Mouse (Mus musculus) c-Kit-positive CD71-positive TER-119-positive erythroid progenitor cells, embryonic 14.5 days (primary cell): Measurements from ENCODE around the gene Gm614.
A peak's percentile ranks its signal among the peaks of the same experiment; 100 is the strongest.

ENCODE experiments used
- DNase-seq: peaks from one replicate; pipeline ENCODE4 v3.0.0-alpha.2; 2013; ENCODE audit warnings: low spot score

Gene Gm614

DNA sequence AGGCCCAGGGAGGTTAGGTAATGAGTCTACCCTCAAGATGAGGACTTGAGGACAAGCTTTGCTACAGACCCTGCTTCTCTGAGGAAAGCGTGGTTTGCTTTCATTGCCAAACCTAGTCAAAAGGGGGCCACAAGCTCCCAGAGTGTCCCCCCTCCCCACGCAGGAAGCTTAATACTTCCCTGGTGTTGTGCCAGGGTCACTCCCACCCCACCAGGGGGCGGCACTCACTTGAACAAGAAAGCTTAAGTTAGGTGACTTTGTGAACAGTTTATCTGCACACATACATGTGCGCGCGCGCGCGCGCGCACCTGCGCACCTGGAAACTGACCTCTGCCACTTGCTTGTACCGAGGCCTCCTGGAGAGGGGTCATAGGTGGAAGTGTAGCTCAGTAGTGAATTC is 7.2 kb downstream of the Gm614 start:
- no peak for DNase-seq

DNA sequence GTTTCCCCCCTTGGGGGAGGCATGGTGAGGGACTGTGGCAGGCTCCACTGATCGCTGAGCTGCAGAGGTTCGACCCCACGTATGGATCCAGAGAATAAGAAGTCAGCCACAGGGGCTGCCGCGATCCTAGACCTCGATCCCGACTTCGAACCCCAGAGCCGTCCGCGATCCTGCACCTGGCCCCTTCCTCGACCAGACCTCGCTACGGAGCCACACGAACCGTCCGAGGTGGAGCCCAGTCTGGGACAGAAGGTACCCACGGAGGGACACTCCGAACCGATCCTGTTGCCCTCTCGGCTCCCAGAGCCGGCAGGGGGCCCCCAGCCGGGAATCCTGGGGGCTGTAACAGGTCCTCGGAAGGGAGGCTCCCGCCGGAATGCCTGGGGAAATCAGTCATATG is 9.1 kb downstream of the Gm614 start:
- no peak for DNase-seq

DNA sequence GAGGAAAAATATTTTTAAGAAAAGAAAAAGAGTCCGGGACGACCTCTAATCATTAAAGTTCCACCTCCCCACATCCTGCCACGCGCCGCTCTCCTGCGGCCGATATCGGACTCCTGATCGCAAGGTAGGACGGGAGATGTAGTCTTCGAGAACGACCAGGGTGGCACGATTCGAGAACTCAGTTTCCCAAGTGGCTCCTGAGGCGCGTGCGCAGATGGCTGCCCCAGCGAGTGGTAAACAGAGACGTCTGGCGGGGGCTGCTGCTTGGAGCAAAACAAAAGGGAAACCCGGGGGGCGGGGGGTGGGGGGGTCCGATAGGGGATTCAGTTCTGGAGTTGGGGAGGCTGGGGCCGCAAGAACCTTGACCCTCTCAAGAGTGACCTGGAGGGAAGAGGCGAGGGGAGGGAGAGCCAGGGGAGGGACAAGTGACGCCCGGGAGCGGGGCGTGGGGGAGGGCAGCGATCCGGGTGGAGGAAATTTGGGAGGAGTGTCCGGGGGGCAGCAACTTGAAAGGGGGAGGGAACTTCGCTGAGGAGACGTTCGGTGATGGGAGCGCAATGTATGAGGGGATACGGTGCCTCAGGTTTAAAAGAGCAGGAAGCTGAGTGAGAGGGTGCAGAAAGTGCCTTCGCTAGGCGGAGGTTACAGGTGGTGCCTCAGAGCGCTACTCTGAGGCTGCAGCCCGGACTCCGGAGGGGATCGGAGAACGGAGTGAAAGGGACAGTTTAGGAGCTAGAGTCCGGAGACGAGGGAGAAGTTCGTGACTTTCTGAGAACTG is 9.7 kb downstream of the Gm614 start, which contains the start of gene Foxo4:
Gene Foxo4, plus strand, starts transcription at position 577 of the 778 bp plus-strand sequence.
- peak; percentile 82 for DNase-seq

- no peak for DNase-seq
Observed at GRCm38 (mm10) chrX:101245011-101245410, 18.8 kb downstream of the Gm614 start.

DNA sequence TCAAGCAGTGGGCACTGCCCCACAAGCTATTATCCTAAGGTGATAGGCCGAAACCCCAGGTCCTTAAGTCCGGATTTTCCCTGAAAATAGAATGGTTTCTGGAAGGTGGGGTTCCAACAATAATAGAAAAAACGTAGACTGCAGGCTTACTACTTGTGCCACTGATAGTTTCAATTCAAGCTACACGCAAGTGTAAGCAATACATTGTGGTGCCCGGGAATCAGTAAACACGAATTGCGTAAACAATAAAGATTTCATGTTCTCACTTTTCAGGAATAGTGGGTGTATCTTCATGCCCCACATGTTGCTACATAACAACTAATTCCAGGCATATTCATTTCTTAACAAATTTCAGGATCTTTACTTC is 41.0 kb downstream of the Gm614 start:
- no peak for DNase-seq

DNA sequence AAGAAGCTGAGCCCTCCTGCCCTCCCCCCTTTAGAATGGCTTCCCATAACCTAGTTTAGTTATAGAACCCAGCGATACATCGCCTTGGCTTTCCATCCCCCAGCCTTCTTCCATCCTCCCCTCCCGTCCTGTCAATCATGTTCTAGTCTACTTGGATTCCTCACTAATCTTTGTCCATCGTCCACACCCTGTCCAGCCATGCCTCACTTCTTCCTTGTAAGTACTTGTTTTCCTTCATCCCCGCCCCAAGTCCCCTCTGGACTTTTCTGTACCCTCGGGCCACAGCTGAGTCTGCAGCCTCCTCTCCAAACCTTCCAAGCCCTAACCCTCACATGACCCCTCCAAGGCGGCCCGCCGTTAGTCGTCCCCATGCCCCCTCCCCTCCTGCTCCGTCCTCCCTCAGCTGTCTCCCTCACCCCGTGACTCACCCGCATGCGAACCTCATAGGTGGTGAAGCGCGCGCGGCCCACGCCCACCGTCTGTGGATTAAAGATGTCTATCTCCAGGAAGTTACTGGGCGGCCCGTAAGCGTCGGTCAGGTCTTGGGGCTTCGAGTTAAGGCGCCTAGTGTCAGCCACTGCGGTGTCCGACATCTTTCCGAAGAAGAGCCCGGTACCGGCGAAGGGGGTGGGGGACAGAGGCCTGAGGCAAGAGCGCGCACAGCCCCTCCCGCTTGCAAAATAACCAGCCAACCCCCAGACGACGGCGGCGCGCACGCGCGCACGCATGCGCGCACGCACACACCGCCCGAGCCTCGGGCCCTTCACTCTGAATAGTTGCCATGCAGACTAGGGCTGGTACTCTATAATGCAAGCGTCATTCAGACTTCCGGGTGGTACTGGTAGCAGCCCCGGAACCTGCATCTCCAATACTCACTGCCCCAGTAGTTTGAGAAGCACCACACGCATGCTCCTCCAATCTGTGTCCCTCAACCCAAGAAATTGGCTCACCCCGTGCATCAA is 41.7 kb downstream of the Gm614 start, which contains the start of gene Snx12:
Gene Snx12, minus strand, starts transcription at position 730 of the 962 bp plus-strand sequence.
- peak; percentile 67 for DNase-seq
